Mouse (Mus musculus): Measurements from ENCODE around the gene Rabgap1l. TPM values are rescaled to one million over a fixed set of nuclear protein-coding genes. Genes with fewer than 3 reads are reported as not detected.
"Not testable (repeated sequence)": the region's sequence is repeated elsewhere in the genome, so short reads cannot be mapped to it uniquely, and the experiment has no call there.

Rabgap1l gene
- total RNA-seq, 4 experiments from 2014 or later, result 27.9 to 45.9 (median 34.6) TPM

GRCm38 (mm10) chr1:160692224-160693093 lies 100.6 kb downstream of the Rabgap1l start:
- DNase-seq, result no peak

- DNase-seq, result no peak
Measured at GRCm38 (mm10) chr1:160691196-160691590, 101.8 kb downstream of the Rabgap1l start.

- no peak for DNase-seq
Measured at GRCm38 (mm10) chr1:160690516-160691195, 102.4 kb downstream of the Rabgap1l start.

- DNase-seq, result no peak
Measured at GRCm38 (mm10) chr1:160689511-160689910, 103.5 kb downstream of the Rabgap1l start.

- DNase-seq, result no peak
Measured at GRCm38 (mm10) chr1:160684251-160684650, 108.8 kb downstream of the Rabgap1l start.

GRCm38 (mm10) chr1:160681398-160682050 lies 111.5 kb downstream of the Rabgap1l start:
- no peak for DNase-seq

- DNase-seq, result no peak
Measured at GRCm38 (mm10) chr1:160674763-160675162, 118.2 kb downstream of the Rabgap1l start.

- DNase-seq, result no peak
Measured at GRCm38 (mm10) chr1:160672088-160672814, 120.8 kb downstream of the Rabgap1l start.

GRCm38 (mm10) chr1:160655806-160656470 lies 137.1 kb downstream of the Rabgap1l start:
- DNase-seq, result no peak

- DNase-seq, result no peak
Measured at GRCm38 (mm10) chr1:160651691-160652090, 141.3 kb downstream of the Rabgap1l start.

- no peak for DNase-seq
Measured at GRCm38 (mm10) chr1:160645416-160645815, 147.6 kb downstream of the Rabgap1l start.

GRCm38 (mm10) chr1:160628213-160628932 lies 164.6 kb downstream of the Rabgap1l start:
- DNase-seq, result no peak

- not testable (repeated sequence) for DNase-seq
Measured at GRCm38 (mm10) chr1:160624354-160625120, 168.5 kb downstream of the Rabgap1l start.

- no peak for DNase-seq
Measured at GRCm38 (mm10) chr1:160618201-160618600, 174.8 kb downstream of the Rabgap1l start.

GRCm38 (mm10) chr1:160606425-160606824 lies 186.6 kb downstream of the Rabgap1l start:
- DNase-seq, result no peak

- DNase-seq, result not testable (repeated sequence)
Measured at GRCm38 (mm10) chr1:160603312-160603711, 189.7 kb downstream of the Rabgap1l start.

- DNase-seq, result no peak
Measured at GRCm38 (mm10) chr1:160597369-160597768, 195.6 kb downstream of the Rabgap1l start.

- DNase-seq, result no peak
Measured at GRCm38 (mm10) chr1:160596948-160597270, 196.1 kb downstream of the Rabgap1l start.

GRCm38 (mm10) chr1:160596252-160596947 lies 196.6 kb downstream of the Rabgap1l start:
- DNase-seq, result no peak

GRCm38 (mm10) chr1:160594576-160594975 lies 198.4 kb downstream of the Rabgap1l start:
- no peak for DNase-seq
